Mouse (Mus musculus): ENCODE results near the gene Lrrc8a. TPM values are rescaled to one million over a fixed set of nuclear protein-coding genes. Genes with fewer than 3 reads are reported as not detected.

The Lrrc8a gene
- total RNA-seq, 2 experiments from 2014 or later: 24.5 to 28.4 TPM

- no peak for DNase-seq (ENCODE audit: low spot score)
These were observed 1.5 kb downstream of the Lrrc8a start for GRCm38 (mm10) chr2:30238906-30239465.

GRCm38 (mm10) chr2:30239777-30240176 lies 2.3 kb downstream of the Lrrc8a start:
- no peak for DNase-seq (ENCODE audit: low spot score)

GRCm38 (mm10) chr2:30240267-30240666 lies 2.8 kb downstream of the Lrrc8a start, which contains the start of gene Gm28035:
TSS of gene Gm28035 (plus strand) at chr2:30240567.
- no peak for DNase-seq (ENCODE audit: low spot score)

- DNase-seq (ENCODE audit: low spot score): peak; percentile 71
These were observed 5.0 kb downstream of the Lrrc8a start for GRCm38 (mm10) chr2:30242509-30242908.

GRCm38 (mm10) chr2:30243391-30243790 lies 5.9 kb downstream of the Lrrc8a start:
- DNase-seq (ENCODE audit: low spot score): no peak

GRCm38 (mm10) chr2:30244595-30245178 lies 7.2 kb downstream of the Lrrc8a start:
- DNase-seq (ENCODE audit: low spot score): no peak

- DNase-seq (ENCODE audit: low spot score): no peak
These were observed 9.5 kb downstream of the Lrrc8a start for GRCm38 (mm10) chr2:30247036-30247435.

GRCm38 (mm10) chr2:30247681-30248080 lies 10.2 kb downstream of the Lrrc8a start:
- peak; percentile 9 for DNase-seq (ENCODE audit: low spot score)

- peak; percentile 8 for DNase-seq (ENCODE audit: low spot score)
These were observed 11.7 kb downstream of the Lrrc8a start for GRCm38 (mm10) chr2:30249182-30249581.

- peak; percentile 5 for DNase-seq (ENCODE audit: low spot score)
These were observed 12.9 kb downstream of the Lrrc8a start for GRCm38 (mm10) chr2:30250166-30251128.

- peak; percentile 28 for DNase-seq (ENCODE audit: low spot score)
These were observed 14.0 kb downstream of the Lrrc8a start for GRCm38 (mm10) chr2:30251417-30252104.

- no peak for DNase-seq (ENCODE audit: low spot score)
These were observed 15.0 kb downstream of the Lrrc8a start for GRCm38 (mm10) chr2:30252521-30252920.

- DNase-seq (ENCODE audit: low spot score): no peak
These were observed 16.3 kb downstream of the Lrrc8a start for GRCm38 (mm10) chr2:30253809-30254208.

GRCm38 (mm10) chr2:30255631-30256395 lies 18.3 kb downstream of the Lrrc8a start:
- no peak for DNase-seq (ENCODE audit: low spot score)

GRCm38 (mm10) chr2:30256616-30257350 lies 19.3 kb downstream of the Lrrc8a start:
- DNase-seq (ENCODE audit: low spot score): no peak

- no peak for DNase-seq (ENCODE audit: low spot score)
These were observed 20.4 kb downstream of the Lrrc8a start for GRCm38 (mm10) chr2:30257699-30258460.

GRCm38 (mm10) chr2:30258600-30258999 lies 21.1 kb downstream of the Lrrc8a start:
- DNase-seq (ENCODE audit: low spot score): peak; percentile 80

- no peak for DNase-seq (ENCODE audit: low spot score)
These were observed 21.9 kb downstream of the Lrrc8a start for GRCm38 (mm10) chr2:30259131-30260064.

Data from gastrocnemius, adult 18-20 months (tissue).